Mouse (Mus musculus): ENCODE measurements around the gene Umad1.

The Umad1 gene

DNA sequence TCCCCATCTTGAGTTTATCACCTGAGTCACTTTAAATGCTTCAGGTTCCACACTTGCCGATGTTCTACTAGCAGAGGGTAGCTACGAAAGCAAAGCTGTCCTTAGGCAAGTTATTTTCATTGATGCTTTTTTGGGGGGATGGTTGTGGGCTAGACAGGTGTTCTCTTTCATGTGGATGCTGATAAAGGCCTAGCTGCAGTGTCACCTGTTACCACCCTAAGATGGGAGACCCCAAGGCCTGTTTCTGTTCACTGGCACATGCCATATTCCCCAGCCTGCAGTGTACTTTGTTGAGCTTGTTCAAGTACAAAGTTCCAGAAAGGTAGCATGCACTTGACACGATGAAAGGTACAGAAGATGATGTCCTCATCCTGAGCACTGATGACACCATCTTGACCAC is 178.8 kb downstream of the Umad1 start:
- in situ Hi-C loops (cut with MboI; ENCODE audit: low pct_unique_long_range_greater_than_20kb in 1 of 2, low sequenced_read_pairs in 2 of 2, unreplicated experiment in 1 of 2): no loop called here

DNA sequence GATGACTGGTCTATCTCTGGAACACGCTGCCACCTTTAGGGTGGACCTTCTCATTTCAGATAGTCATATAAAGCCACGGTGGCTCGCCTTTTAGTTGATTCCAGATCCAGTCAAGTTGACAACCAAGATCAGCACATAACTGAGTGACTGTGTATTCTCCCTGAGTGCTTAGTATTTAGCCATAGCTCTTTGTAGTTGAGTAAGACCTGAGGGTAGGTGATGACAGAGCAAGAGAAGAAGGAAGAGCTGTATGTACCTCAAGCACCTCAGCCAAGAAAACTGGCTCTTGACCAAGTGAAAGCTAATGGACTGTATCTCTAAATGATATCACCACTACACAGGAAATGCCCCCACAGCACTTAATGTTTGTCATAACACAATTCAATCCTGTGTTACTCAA is 182.7 kb downstream of the Umad1 start:
- in situ Hi-C loops (cut with MboI; ENCODE audit: low pct_unique_long_range_greater_than_20kb in 1 of 2, low sequenced_read_pairs in 2 of 2, unreplicated experiment in 1 of 2): no loop called here

DNA sequence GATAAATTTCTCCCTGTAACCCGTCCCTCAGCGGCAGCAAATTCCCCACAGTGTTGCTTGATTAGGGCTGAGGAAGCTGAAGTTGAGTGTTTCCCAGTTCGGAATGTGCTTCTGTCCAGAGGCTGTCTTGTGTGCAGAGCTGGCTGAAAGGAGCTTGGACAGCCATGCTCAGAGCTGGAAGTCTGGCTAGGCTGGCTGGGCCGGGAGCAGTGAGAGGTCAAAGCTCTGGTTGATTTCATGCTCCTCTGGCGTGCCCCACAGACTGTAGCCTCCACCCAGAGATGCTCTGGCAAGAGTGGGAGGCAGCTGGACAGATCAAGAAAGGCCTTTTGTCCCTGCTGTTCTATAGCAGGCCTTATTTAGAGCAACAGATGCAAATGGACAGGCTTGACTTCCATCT is 187.7 kb downstream of the Umad1 start:
- in situ Hi-C loops (cut with MboI; ENCODE audit: low pct_unique_long_range_greater_than_20kb in 1 of 2, low sequenced_read_pairs in 2 of 2, unreplicated experiment in 1 of 2): no loop called here

DNA sequence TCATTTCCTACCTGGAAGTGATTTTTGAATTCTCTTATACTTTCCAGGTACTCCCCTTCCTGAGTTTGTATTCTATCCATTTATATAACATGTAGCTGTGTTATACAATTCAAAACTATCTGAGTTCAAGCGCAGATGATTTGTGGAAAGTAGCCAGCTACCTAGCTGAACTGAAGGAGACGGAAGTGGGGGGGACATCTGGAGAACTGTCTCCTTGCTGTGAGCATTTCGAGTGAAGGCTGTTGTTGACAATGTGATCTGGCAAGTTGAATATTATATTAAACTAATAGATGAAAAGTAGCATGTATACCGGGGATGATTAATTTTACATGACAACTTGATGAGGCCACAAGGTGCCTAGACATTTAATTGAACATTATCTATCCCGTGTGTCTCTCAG is 196.5 kb downstream of the Umad1 start:
- in situ Hi-C loops (cut with MboI; ENCODE audit: low pct_unique_long_range_greater_than_20kb in 1 of 2, low sequenced_read_pairs in 2 of 2, unreplicated experiment in 1 of 2): no loop called here

DNA sequence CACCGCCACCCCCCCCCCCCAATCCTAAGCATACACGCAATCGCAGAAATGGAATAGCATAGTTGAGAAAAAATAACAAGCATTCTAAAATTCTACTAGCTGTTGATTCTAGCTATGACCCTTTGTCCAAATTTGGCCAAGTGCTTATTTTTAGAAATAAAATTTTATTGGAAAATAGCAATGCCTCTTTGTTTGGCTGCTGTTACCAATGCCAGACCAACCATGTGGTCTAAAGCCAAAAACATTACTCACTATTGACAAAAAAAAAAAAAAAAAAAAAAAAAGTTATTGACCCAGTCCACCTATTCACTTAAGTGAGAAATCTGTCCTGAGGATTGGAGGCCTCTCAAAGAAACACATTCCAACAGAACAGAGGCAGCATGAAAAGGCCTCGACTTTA is 199.5 kb downstream of the Umad1 start:
- in situ Hi-C loops (cut with MboI; ENCODE audit: low pct_unique_long_range_greater_than_20kb in 1 of 2, low sequenced_read_pairs in 2 of 2, unreplicated experiment in 1 of 2): no loop called here

DNA sequence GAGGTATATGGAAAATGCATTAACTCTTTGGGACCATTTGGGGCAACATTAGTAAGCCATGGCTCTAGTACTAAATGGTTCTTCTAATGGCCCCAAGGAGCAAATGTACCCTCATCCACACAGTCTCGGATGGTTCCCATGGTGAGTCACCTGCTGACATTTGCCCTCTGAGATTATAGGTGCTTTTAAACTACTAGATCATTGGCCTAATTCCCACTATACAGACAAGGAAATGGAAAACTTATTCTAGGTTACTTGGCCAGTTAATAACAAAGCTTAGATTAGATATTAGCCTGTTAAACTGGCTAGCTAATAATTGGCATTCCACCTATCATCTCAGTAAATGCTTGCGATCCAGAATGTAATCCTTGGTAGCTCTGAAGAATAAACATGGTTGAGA is 203.4 kb downstream of the Umad1 start:
- in situ Hi-C loops (cut with MboI; ENCODE audit: low pct_unique_long_range_greater_than_20kb in 1 of 2, low sequenced_read_pairs in 2 of 2, unreplicated experiment in 1 of 2): no loop called here

DNA sequence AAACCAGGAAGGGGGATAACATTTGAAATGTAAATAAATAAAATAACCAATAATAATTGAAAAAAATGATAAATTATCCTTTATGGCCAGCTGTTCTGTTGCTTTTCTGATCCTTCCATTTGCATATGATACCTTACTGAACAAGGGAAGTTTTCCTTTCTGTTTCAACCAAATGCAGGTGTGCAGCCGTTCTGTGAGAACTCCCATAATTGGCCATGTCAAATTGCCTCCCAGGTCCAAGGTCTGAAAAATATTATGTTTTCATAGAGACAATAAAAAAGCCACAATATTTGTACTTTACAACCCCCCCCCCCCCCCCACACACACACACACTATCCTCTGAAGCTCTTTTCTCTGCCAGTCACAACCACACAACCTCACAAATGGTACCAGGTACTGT is 206.3 kb downstream of the Umad1 start:
- in situ Hi-C loops (cut with MboI; ENCODE audit: low pct_unique_long_range_greater_than_20kb in 1 of 2, low sequenced_read_pairs in 2 of 2, unreplicated experiment in 1 of 2): no loop called here

DNA sequence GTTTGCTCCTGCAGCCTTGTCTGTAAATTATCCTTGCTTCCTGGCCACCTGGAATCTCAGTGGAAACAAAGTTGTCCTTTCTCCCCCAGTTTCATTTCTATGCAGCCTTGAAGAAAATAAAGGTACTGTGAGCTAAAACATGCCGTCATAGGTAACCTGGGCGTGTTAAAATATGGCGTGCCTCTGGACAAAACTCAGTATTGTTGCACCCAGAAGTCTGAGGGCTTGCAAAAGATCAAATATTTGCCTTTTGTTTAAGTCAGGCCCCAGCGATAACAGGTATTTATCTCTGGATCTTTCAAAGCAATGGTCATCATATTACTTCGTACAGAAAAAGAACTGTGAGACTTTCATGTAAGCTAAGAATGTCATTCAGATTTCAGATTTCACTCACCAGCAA is 206.9 kb downstream of the Umad1 start:
- in situ Hi-C loops (cut with MboI; ENCODE audit: low pct_unique_long_range_greater_than_20kb in 1 of 2, low sequenced_read_pairs in 2 of 2, unreplicated experiment in 1 of 2): no loop called here

DNA sequence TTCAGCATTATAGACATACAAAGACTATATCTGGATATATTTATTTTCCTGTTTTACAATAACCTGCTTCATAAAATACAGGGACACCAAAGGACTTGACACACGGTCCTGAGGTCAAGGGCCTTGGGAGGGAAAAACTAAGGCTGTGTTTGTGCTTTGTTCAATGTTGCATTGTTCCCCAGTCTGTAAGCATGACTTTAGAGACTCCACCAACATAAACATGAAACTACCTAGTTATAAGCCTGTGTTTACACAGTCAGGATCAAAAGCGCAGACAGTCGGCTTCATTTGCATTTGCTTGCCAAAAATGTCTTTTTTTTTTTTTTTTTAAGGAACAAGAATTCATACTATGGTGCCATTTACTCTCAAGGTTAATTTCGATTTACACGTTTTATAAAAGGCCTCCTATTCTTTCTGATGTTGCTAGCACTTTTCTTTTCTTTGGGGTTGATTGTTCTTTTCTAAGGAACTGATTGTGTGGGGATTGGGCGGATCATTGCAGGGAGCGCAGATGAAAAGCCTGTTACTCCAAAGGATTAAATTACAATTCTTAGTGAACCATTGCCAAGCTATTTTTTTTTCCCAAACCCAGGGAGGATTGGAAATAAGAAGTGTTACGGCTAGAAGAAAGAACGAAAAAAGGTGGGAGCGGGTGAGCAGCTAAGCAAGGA is 208.7 kb downstream of the Umad1 start:
- in situ Hi-C loops (cut with MboI; ENCODE audit: low pct_unique_long_range_greater_than_20kb in 1 of 2, low sequenced_read_pairs in 2 of 2, unreplicated experiment in 1 of 2): no loop called here

DNA sequence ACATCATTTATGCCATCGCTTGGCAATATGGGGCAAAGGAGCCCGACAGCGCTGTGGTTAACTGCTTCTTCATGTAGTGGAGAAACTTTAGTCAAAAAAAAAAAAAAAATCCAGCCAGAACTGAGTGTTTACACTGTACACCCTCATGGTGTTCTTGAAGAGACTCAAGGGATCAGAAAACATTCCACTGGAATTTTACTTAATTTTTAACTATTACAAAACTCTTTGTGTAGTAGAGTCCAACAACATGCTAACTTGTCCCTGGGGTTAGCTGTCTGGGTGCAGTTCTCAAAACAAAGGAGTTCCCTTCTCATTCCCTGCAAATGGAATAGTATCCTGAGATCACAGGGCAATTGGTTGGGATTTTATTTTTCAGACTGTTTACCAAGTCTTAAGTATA is 210.8 kb downstream of the Umad1 start:
- in situ Hi-C loops (cut with MboI; ENCODE audit: low pct_unique_long_range_greater_than_20kb in 1 of 2, low sequenced_read_pairs in 2 of 2, unreplicated experiment in 1 of 2): no loop called here

DNA sequence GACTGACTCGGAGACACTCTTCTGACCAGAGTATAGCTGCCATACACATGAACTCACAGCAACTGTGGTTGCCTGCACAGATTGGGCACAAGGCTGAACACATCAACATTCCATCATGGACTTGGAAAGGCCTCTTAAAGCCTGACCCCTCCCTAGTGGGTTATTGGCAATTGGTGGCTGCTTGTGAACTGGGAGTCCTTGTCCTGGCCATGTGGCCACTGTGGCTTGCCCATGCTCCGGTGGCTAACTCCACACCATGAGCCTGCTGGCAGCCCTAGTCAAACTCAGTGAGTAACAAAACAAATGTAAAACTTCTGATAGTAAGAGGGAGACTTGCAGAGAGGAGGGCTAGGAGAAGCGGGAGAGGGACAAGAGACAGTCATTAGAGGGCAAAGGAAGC is 213.0 kb downstream of the Umad1 start:
- in situ Hi-C loops (cut with MboI; ENCODE audit: low pct_unique_long_range_greater_than_20kb in 1 of 2, low sequenced_read_pairs in 2 of 2, unreplicated experiment in 1 of 2): no loop called here

DNA sequence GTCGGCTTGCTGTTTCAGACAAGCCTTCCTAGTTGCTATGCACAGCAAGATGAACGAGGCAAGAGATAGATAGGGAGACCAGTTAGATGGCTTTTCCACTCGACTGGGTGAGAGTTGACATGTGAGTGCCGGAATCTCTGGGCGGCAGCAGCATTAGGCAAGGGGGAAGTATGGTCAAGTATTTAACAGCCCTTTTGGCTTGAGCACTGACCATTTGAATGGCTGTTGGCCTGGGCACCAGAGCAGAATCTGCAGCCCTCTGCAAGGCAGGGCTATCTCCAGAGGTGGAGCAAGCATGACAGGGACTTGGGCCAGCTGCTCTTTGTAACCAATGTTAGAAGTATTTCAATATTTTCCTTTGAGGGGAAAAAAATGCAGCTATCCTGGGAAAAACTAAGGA is 213.8 kb downstream of the Umad1 start:
- in situ Hi-C loops (cut with MboI; ENCODE audit: low pct_unique_long_range_greater_than_20kb in 1 of 2, low sequenced_read_pairs in 2 of 2, unreplicated experiment in 1 of 2): no loop called here

DNA sequence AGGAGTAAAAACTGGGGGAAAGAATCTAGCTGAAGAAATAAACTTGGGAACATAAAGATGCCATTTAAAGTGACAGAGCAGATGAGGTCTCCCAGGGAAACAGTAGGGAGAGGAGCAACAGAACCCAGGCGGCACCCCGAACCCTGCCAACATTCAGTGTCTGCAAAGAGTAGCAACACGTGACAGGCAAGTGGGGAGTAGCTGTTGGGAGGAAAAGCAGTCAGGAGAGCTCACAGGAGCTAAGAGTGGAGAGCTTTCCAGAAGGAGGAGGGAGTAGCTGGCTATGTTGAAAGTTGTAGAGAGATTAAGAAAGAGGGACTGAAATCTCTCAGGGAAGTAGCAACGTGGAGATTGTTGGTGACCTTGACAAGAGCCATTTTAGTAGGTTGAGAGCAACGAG is 214.4 kb downstream of the Umad1 start:
- in situ Hi-C loops (cut with MboI; ENCODE audit: low pct_unique_long_range_greater_than_20kb in 1 of 2, low sequenced_read_pairs in 2 of 2, unreplicated experiment in 1 of 2): no loop called here

DNA sequence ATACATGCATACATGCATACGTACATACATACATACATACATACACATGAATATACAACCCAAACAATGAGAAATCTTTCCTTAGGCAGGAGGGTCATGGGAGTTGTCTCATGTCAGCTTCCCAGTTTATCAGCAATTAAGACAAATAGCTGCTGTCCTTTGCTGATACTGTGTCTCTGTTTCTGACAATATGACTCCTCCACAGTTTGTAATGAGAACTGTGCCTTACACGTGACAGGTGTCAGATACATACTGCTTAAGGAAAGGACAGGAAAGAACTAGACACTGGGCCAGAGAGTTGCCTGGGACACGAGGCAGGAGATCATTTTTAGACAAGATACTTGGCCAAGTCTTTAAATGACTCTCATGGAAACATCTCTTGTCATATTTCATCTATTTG is 215.2 kb downstream of the Umad1 start:
- in situ Hi-C loops (cut with MboI; ENCODE audit: low pct_unique_long_range_greater_than_20kb in 1 of 2, low sequenced_read_pairs in 2 of 2, unreplicated experiment in 1 of 2): no loop called here

DNA sequence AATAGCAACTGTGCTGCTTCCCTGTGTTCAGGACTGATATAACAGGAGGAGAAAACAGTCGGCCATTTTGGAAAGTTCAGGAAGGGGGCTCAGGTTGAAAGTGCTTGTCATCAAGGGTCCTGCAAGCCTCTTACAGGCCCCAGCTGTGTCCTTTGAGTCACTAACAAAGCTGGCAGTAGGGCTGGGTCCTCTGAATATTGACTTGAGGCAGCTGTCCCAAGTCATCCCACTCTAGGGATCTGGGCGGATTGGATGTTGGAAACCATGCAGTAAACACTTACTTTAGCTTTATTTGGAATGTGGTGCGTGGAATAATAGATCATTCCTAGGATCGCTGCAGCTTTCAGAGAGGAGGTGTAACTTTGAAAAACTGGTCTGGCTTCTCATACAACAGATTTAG is 215.7 kb downstream of the Umad1 start:
- in situ Hi-C loops (cut with MboI; ENCODE audit: low pct_unique_long_range_greater_than_20kb in 1 of 2, low sequenced_read_pairs in 2 of 2, unreplicated experiment in 1 of 2): no loop called here

DNA sequence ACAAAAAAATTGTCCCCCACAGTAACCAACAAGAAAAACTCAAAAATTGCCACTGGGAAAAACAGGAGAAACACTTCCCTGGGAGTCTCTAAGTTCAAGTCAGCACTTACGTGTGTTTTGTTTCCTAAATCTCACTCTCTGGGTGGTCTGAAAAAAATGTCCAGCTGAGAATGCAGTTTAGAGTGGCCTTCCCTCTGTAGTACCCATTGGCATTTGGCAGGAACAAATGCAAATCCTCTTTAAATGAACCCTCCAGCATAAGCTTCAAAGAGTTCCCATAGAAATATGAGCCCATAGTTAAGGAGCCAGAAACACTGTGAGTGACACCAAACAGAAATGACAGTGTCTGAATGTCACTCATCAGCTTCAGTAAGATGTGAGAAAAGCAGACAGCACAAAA is 220.1 kb downstream of the Umad1 start:
- in situ Hi-C loops (cut with MboI; ENCODE audit: low pct_unique_long_range_greater_than_20kb in 1 of 2, low sequenced_read_pairs in 2 of 2, unreplicated experiment in 1 of 2): no loop called here

DNA sequence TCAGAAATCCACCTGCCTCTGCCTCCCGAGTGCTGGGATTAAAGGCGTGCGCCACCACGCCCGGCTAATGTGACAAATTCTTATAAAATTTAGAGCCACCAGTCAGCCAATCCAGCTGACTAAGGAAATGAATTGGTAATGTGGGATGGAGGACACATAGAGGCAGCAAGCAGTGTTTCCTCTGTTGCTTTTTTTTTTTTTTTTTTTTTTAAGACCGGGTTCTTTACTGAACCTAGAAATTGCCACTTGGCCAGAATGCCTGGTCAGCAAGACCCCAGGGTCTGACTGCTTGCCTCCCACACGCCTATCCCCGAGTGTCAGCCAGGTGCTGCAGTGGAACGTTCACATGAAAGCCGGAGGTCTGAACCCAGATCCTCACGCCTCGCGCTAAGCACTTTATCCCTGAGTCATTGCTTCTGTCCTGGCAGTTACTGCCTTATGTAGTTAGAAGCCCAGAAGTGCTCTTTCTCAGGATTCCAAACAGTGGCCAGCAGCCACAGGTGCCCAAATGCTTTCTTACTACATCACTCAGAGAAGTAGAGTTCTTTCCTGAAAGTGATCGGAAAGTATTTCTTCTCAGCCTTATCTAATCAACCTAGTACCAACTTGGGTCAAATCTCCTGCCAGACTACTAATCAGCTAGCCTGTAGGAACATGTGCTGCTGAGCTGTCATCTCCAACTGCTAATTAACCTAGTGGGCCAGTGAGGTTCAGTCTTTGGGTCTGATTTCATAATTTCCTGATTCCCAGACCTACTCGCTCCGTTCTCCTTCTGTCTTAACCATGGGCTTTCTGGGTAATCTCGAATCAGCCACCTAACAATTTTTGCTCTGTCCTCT is 225.6 kb downstream of the Umad1 start:
- in situ Hi-C loops (cut with MboI; ENCODE audit: low pct_unique_long_range_greater_than_20kb in 1 of 2, low sequenced_read_pairs in 2 of 2, unreplicated experiment in 1 of 2): no loop called here

DNA sequence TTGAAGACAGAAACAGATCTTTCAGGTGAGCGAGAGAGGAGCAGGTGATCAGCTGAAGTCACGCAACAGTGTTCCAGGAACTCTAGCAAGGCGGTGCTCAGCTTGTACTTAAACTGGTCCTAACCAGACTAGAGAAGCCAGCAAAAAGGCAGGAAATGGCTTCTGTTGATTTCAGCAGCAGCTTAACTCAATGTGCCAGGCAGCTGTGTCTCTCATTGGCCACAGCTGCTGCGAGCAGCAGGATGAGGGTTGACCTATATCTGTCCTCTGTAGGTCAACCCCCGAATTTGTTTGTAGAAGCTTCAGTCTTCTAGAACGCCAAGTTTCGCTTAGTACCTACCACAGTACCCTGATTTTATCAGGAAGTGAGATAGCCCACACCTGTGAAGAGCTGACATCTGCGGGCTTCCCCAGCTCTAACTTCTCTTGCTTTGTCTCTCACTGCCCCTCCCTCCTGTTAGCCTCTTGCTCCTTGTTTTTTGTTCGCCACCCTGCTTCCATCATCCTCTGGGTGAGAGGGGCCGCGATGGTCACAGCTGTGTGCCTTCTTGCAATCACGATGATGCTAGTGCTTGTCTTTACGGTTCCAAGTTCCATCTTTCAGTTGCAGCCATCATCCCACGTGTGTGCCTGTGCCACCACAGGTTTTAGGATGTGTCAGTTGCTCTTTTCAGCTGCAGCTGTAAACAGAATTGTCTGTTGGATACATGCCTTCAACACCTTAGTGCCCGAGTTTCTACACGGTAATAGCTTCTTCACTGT is 226.5 kb downstream of the Umad1 start:
- in situ Hi-C loops (cut with MboI; ENCODE audit: low pct_unique_long_range_greater_than_20kb in 1 of 2, low sequenced_read_pairs in 2 of 2, unreplicated experiment in 1 of 2): no loop called here

DNA sequence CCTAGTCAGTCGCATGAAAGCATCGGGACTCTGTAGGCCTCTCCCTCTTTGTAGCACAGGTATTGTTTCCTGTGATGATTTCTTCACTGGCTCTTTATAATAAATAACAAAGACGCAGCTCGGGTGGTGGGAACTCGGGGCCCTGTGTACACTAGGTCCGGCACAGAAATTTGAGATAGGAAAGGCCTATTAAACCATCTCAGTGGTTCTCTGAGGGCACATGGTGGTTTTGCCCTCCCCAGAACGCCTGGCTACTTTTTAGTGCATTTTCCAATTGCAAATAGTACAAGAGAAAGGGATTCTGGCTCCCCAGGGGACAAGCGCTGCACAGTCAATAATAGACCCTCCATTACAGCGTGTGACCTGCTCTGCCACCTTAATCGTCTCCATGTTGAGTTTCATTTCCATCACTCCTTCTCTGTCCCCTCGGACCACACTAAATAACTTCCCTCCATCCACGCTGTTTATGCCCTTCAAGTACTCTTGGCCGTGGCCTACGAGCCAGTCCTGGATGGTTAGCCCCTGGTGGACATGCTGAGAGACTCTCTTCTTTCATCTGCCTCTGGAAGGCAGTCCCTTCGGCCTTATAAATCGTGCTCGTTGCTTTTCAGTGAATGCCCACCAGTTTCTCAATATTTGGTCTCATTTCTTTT is 227.4 kb downstream of the Umad1 start:
- in situ Hi-C loops (cut with MboI; ENCODE audit: low pct_unique_long_range_greater_than_20kb in 1 of 2, low sequenced_read_pairs in 2 of 2, unreplicated experiment in 1 of 2): no loop called here
